Mouse (Mus musculus): Measurements from ENCODE around the gene Klrb1a. TPM values are rescaled to one million over a fixed set of nuclear protein-coding genes. Genes with fewer than 3 reads are reported as not detected.

Gene Klrb1a
- polyA plus RNA-seq, 1 experiment from 2014 or later, result not detected

Other genes starting within 250 kb of the Klrb1a start
- 0.38 and 0.74 TPM in 2 replicates for gene Tex52, start 248.1 kb downstream of the Klrb1a start, polyA plus RNA-seq (2016; fragmentation: Nextera tagmentation; extraction: Ambion mirVana)
- gene Gm44596, start 248.0 kb downstream of the Klrb1a start, polyA plus RNA-seq (2016; fragmentation: Nextera tagmentation; extraction: Ambion mirVana), result not detected in 2 replicates
- 3.5 and 4.2 TPM in 2 replicates for gene Nrip2, start 224.2 kb downstream of the Klrb1a start, polyA plus RNA-seq (2016; fragmentation: Nextera tagmentation; extraction: Ambion mirVana)
- 35.9 and 39.3 TPM in 2 replicates for gene Itfg2, start 198.6 kb downstream of the Klrb1a start, polyA plus RNA-seq (2016; fragmentation: Nextera tagmentation; extraction: Ambion mirVana)
- 548 and 573 TPM in 2 replicates for gene Fkbp4, start 184.9 kb downstream of the Klrb1a start, polyA plus RNA-seq (2016; fragmentation: Nextera tagmentation; extraction: Ambion mirVana)
- gene Pzp, start 96.8 kb downstream of the Klrb1a start, polyA plus RNA-seq (2016; fragmentation: Nextera tagmentation; extraction: Ambion mirVana), result not detected in 2 replicates
- gene A2ml1, start 41.9 kb downstream of the Klrb1a start, polyA plus RNA-seq (2016; fragmentation: Nextera tagmentation; extraction: Ambion mirVana), result not detected in 2 replicates
- gene Clec2h, start 38.9 kb upstream of the Klrb1a start, polyA plus RNA-seq (2016; fragmentation: Nextera tagmentation; extraction: Ambion mirVana), result not detected in 2 replicates
- gene Klrb1, start 99.5 kb upstream of the Klrb1a start, polyA plus RNA-seq (2016; fragmentation: Nextera tagmentation; extraction: Ambion mirVana), result not detected in 2 replicates
- gene Klrb1c, start 165.7 kb upstream of the Klrb1a start, polyA plus RNA-seq (2016; fragmentation: Nextera tagmentation; extraction: Ambion mirVana), result not detected in 2 replicates
- not detected in 2 replicates for gene Gm44511, start 202.8 kb upstream of the Klrb1a start, polyA plus RNA-seq (2016; fragmentation: Nextera tagmentation; extraction: Ambion mirVana)
- gene Klrb1b, start 202.8 kb upstream of the Klrb1a start, polyA plus RNA-seq (2016; fragmentation: Nextera tagmentation; extraction: Ambion mirVana), result not detected in 2 replicates

Measured in limb, embryonic 12.5 days (tissue).